Mouse (Mus musculus): ENCODE data around the gene Htra1. TPM values are rescaled to one million over a fixed set of nuclear protein-coding genes. Genes with fewer than 3 reads are reported as not detected.
A peak's percentile ranks its signal among the peaks of the same experiment; 100 is the strongest.

The Htra1 gene
- polyA plus RNA-seq (2014; fragmentation: Nextera tagmentation; extraction: Ambion mirVana): 10.2 and 14.7 TPM in 2 replicates

GRCm38 (mm10) chr7:130935793-130936471, at the start of gene Htra1:
Gene Htra1, plus strand, starts transcription at chr7:130936111.
- Histone ChIP-seq H3K4me2 (replicated peaks; ENCODE audit: low read depth, low read length) (peak within 1 kb of the TSS; percentile 84), H3K9me3 (ENCODE audit: control insufficient read depth, low read depth, low read length) (no peaks in the 10 kb centered on the region), H3K4me1 (ENCODE audit: control insufficient read depth, insufficient read depth, low read length) (peaks cover 13% of the 10 kb centered on the region), H3K36me3 (ENCODE audit: control insufficient read depth, insufficient read depth, low read length) (no peaks in the 10 kb centered on the region), H3K27ac (ENCODE audit: low read length) (no peak within 1 kb of the TSS), H3K27me3 (ENCODE audit: control insufficient read depth, insufficient read depth, low read length) (peaks cover 22% of the 10 kb centered on the region), H3K9ac (replicated peaks; ENCODE audit: low read depth, low read length) (0 out of 2 replicates have a peak within 1 kb of the TSS, but pooled peaks have one; percentile 14), H3K4me3 (ENCODE audit: low read depth, low read length) (peak within 1 kb of the TSS; percentile 54)
- WGBS: under 1% methylated on average over 70 of the region's 70 CpGs
- ATAC-seq (ENCODE audit: insufficient number of reproducible peaks, insufficient read depth, low FRiP score, low read depth): peak; percentile 53; the same call in 1 of the 2 replicates

DNA sequence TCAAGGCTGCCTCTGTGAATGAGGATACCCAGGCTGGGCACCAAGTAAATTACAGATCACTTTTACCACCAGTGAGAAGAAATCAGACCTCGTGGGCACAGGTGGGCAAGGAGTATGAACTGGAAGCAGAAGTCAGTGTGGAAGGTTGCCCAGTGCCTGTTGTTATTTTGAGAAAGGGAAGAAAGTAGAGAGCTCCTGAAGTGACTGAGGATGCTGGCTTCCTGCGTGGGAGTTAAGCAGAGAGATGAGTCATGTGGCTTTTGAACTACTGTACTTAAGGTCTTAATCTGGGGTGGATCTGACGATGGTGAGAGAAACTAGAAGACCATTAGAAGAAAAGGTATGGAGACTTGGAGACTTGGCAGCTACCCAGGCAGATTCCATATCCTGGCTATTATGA, 49.7 kb upstream of the Htra1 start:
- no peak overlapping the region for H3K9ac ChIP-seq (replicated peaks; ENCODE audit: low read depth, low read length)
- H3K27ac ChIP-seq (ENCODE audit: low read length): no peak overlapping the region
- H3K27me3 ChIP-seq (ENCODE audit: control insufficient read depth, insufficient read depth, low read length): no peaks in the 10 kb centered on the region
- H3K4me2 ChIP-seq (replicated peaks; ENCODE audit: low read depth, low read length): no peak overlapping the region
- no peaks in the 10 kb centered on the region for H3K9me3 ChIP-seq (ENCODE audit: control insufficient read depth, low read depth, low read length)
- H3K4me1 ChIP-seq (ENCODE audit: control insufficient read depth, insufficient read depth, low read length): no peaks in the 10 kb centered on the region
- 72% methylated on average over 3 of the region's 3 CpGs for WGBS
- ATAC-seq (ENCODE audit: insufficient number of reproducible peaks, insufficient read depth, low FRiP score, low read depth): no peak
- H3K4me3 ChIP-seq (ENCODE audit: low read depth, low read length): no peak overlapping the region
- peaks cover 7% of the 10 kb centered on the region; the same call in 1 of the 2 replicates for H3K36me3 ChIP-seq (ENCODE audit: control insufficient read depth, insufficient read depth, low read length)

DNA sequence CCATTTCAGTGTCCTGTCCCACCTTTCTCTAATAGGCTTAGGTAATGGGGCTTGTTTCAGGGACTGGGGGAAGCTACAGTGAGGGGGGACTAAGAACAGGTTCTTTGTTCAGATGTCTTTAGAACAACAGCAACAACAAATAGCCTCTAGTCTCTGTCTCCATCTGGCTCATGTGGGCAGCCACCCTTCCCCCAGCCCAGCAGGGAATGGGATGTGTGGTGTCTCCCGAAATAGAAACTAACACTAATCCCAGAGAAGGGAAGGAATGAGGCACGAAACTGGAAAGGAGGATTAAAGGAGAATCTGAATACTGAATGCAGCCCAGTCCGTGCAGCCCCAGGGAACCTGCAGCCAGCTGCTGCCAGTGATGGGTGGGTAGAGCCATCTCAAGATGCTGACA, 48.0 kb upstream of the Htra1 start:
- Histone ChIP-seq H3K27ac (ENCODE audit: low read length) (no peak overlapping the region), H3K36me3 (ENCODE audit: control insufficient read depth, insufficient read depth, low read length) (peaks cover 1% of the 10 kb centered on the region), H3K27me3 (ENCODE audit: control insufficient read depth, insufficient read depth, low read length) (no peaks in the 10 kb centered on the region), H3K9ac (replicated peaks; ENCODE audit: low read depth, low read length) (no peak overlapping the region), H3K4me3 (ENCODE audit: low read depth, low read length) (no peak overlapping the region), H3K4me2 (replicated peaks; ENCODE audit: low read depth, low read length) (no peak overlapping the region), H3K4me1 (ENCODE audit: control insufficient read depth, insufficient read depth, low read length) (no peaks in the 10 kb centered on the region), H3K9me3 (ENCODE audit: control insufficient read depth, low read depth, low read length) (no peaks in the 10 kb centered on the region)
- no peak for ATAC-seq (ENCODE audit: insufficient number of reproducible peaks, insufficient read depth, low FRiP score, low read depth)
- 43% methylated on average over 3 of the region's 3 CpGs for WGBS

DNA sequence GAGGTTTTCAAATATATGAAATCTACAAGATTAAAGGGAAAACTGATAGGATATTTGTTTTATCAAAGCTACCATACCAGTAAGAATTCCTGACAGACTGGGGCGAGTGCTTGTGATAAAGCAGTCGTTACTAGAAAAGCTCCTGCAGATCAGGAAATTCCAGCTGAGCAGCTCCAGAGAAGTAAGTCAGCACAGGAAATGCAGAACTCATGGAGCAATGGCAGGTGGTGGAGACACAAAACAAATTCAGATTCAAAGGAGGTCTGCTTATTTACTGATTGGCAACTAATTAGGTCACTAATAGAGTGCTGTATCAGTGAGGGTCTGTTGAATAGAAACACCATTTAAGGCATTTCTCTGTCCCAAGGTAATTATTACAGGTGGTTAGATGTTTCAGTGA, 45.0 kb upstream of the Htra1 start:
- 30% methylated on average over 2 of the region's 2 CpGs for WGBS
- no peaks in the 10 kb centered on the region; the same call in none of the 2 replicates for H3K36me3 ChIP-seq (ENCODE audit: control insufficient read depth, insufficient read depth, low read length)

GRCm38 (mm10) chr7:130892973-130893372, 42.9 kb upstream of the Htra1 start:
- Histone ChIP-seq H3K27me3 (ENCODE audit: control insufficient read depth, insufficient read depth, low read length) (no peaks in the 10 kb centered on the region), H3K9me3 (ENCODE audit: control insufficient read depth, low read depth, low read length) (no peaks in the 10 kb centered on the region), H3K4me3 (ENCODE audit: low read depth, low read length) (no peak overlapping the region), H3K4me1 (ENCODE audit: control insufficient read depth, insufficient read depth, low read length) (no peaks in the 10 kb centered on the region), H3K4me2 (replicated peaks; ENCODE audit: low read depth, low read length) (no peak overlapping the region), H3K27ac (ENCODE audit: low read length) (no peak overlapping the region), H3K36me3 (ENCODE audit: control insufficient read depth, insufficient read depth, low read length) (no peaks in the 10 kb centered on the region; the same call in none of the 2 replicates), H3K9ac (replicated peaks; ENCODE audit: low read depth, low read length) (no peak overlapping the region)
- ATAC-seq (ENCODE audit: insufficient number of reproducible peaks, insufficient read depth, low FRiP score, low read depth): no peak
- WGBS: 76% methylated on average over 6 of the region's 6 CpGs

More for the DNA sequence above, 45.0 kb upstream of the Htra1 start:
- Histone ChIP-seq H3K4me3 (ENCODE audit: low read depth, low read length) (no peak overlapping the region), H3K9me3 (ENCODE audit: control insufficient read depth, low read depth, low read length) (no peaks in the 10 kb centered on the region), H3K9ac (replicated peaks; ENCODE audit: low read depth, low read length) (no peak overlapping the region), H3K27me3 (ENCODE audit: control insufficient read depth, insufficient read depth, low read length) (no peaks in the 10 kb centered on the region), H3K4me1 (ENCODE audit: control insufficient read depth, insufficient read depth, low read length) (no peaks in the 10 kb centered on the region), H3K27ac (ENCODE audit: low read length) (no peak overlapping the region), H3K4me2 (replicated peaks; ENCODE audit: low read depth, low read length) (no peak overlapping the region)
- ATAC-seq (ENCODE audit: insufficient number of reproducible peaks, insufficient read depth, low FRiP score, low read depth): no peak

GRCm38 (mm10) chr7:130894931-130895617, 40.8 kb upstream of the Htra1 start:
- Histone ChIP-seq H3K4me1 (ENCODE audit: control insufficient read depth, insufficient read depth, low read length) (no peaks in the 10 kb centered on the region), H3K4me2 (replicated peaks; ENCODE audit: low read depth, low read length) (no peak overlapping the region), H3K27me3 (ENCODE audit: control insufficient read depth, insufficient read depth, low read length) (no peaks in the 10 kb centered on the region), H3K36me3 (ENCODE audit: control insufficient read depth, insufficient read depth, low read length) (peaks cover 3% of the 10 kb centered on the region), H3K27ac (ENCODE audit: low read length) (no peak overlapping the region), H3K9me3 (ENCODE audit: control insufficient read depth, low read depth, low read length) (no peaks in the 10 kb centered on the region), H3K4me3 (ENCODE audit: low read depth, low read length) (no peak overlapping the region), H3K9ac (replicated peaks; ENCODE audit: low read depth, low read length) (no peak overlapping the region)
- WGBS: 79% methylated on average over 9 of the region's 9 CpGs
- ATAC-seq (ENCODE audit: insufficient number of reproducible peaks, insufficient read depth, low FRiP score, low read depth): no peak

GRCm38 (mm10) chr7:130895618-130895945, 40.3 kb upstream of the Htra1 start:
- Histone ChIP-seq H3K9ac (replicated peaks; ENCODE audit: low read depth, low read length) (no peak overlapping the region), H3K4me3 (ENCODE audit: low read depth, low read length) (no peak overlapping the region), H3K4me2 (replicated peaks; ENCODE audit: low read depth, low read length) (no peak overlapping the region), H3K36me3 (ENCODE audit: control insufficient read depth, insufficient read depth, low read length) (peaks cover 5% of the 10 kb centered on the region), H3K27ac (ENCODE audit: low read length) (no peak overlapping the region), H3K9me3 (ENCODE audit: control insufficient read depth, low read depth, low read length) (no peaks in the 10 kb centered on the region), H3K27me3 (ENCODE audit: control insufficient read depth, insufficient read depth, low read length) (no peaks in the 10 kb centered on the region), H3K4me1 (ENCODE audit: control insufficient read depth, insufficient read depth, low read length) (no peaks in the 10 kb centered on the region)
- no peak for ATAC-seq (ENCODE audit: insufficient number of reproducible peaks, insufficient read depth, low FRiP score, low read depth)
- WGBS: 78% methylated on average over 2 of the region's 2 CpGs

- ATAC-seq (ENCODE audit: insufficient number of reproducible peaks, insufficient read depth, low FRiP score, low read depth): no peak
- no peaks in the 10 kb centered on the region for H3K9me3 ChIP-seq (ENCODE audit: control insufficient read depth, low read depth, low read length)
- H3K4me1 ChIP-seq (ENCODE audit: control insufficient read depth, insufficient read depth, low read length): no peaks in the 10 kb centered on the region
- H3K36me3 ChIP-seq (ENCODE audit: control insufficient read depth, insufficient read depth, low read length): peaks cover 9% of the 10 kb centered on the region
- no peak overlapping the region for H3K4me2 ChIP-seq (replicated peaks; ENCODE audit: low read depth, low read length)
- 85% methylated on average over 3 of the region's 3 CpGs for WGBS
- H3K4me3 ChIP-seq (ENCODE audit: low read depth, low read length): no peak overlapping the region
- no peaks in the 10 kb centered on the region for H3K27me3 ChIP-seq (ENCODE audit: control insufficient read depth, insufficient read depth, low read length)
- H3K27ac ChIP-seq (ENCODE audit: low read length): no peak overlapping the region
- H3K9ac ChIP-seq (replicated peaks; ENCODE audit: low read depth, low read length): no peak overlapping the region
These were observed 39.8 kb upstream of the Htra1 start for GRCm38 (mm10) chr7:130896064-130896463.

All from stomach, embryonic 14.5 days (tissue).